Mouse (Mus musculus) liver, adult 2 months (tissue): ENCODE measurements around the gene Ikzf2.

ENCODE experiments used
- CTCF ChIP-seq: fragments of 200-500 bp; IDR thresholded peaks from 2 replicates; pipeline ENCODE4 v1.5.1; 2011; ENCODE audit warnings: low read depth, low read length, control low read depth
- POLR2A ChIP-seq: fragments of 200-500 bp; IDR thresholded peaks from 2 replicates; pipeline ENCODE4 v1.6.1; 2011; ENCODE audit warnings: low read length, control low read depth; ENCODE audit not compliant: insufficient read depth; ENCODE audit errors: extremely low read depth

DNA sequence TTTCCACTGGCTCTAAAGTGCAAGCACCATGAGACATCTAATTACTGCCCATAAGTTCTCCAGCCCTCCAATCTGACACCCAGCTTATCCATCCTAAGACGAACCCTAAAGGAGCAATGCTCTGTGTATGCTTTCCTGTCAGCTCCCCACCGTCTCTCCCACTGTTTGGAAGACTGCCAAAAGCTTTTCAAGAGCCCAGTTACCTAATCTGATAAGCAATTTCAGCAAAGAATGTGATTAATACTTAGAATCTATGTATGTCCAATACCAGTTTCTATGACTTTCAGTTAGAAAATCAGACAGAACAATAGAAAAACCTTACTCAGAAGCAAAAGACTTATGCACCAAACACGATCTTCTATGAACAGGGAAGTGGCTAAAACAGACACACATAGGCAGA lies 82.8 kb downstream of the Ikzf2 start:
- TF ChIP-seq POLR2A (no peak), CTCF (no peak)
